22 mouse cellular contexts compared by ENCODE assay signal in the genomic region with DNA sequence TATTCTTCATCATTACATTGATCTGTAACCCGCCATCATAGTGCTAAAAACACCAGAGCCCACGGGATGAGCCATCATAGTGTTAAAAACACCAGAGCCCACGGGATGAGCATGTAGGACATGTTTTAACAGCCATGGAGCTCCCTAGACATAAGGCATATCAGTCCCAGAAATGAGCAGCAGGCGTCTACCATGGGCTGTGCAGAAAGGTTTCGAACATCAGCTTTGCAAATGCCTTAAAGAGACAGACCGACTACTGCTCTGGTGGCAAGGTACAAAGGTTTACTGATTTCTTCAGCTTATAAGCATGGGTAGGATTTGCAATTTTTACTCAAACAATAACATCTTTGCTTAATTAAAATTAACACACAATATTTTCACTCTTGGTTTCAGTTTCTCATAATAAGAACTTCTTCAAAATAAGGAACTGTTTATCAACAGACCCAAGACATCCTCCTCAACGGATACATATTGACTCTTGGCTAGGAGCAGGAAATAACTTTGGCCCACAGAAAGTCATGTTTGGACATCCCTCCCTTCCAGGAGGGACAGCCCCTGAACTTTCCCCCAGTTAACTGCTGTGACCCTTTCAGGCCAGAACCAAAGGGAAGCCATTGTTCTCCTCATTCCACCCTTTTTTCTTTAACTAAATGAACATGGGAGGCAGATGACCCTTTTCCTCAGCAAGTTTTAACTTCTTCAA. TPM values are rescaled to one million over a fixed set of nuclear protein-coding genes. Genes with fewer than 3 reads are reported as not detected.
DNase-seq lines count a peak whose midpoint lies in the region; ATAC-seq and TF ChIP-seq lines count a peak whose summit lies in the region.
"Had no signal": no experiment of that assay in that cellular context is flagged by ENCODE, and none has a peak within 500 bp of the region (broad histone marks: within the 10 kb centered on the region; RNA-seq: fewer than 3 reads in every experiment).

No protein-coding gene starts in this region.

- no peaks in the 10 kb centered on the region for H3K27me3 ChIP-seq in lung, postnatal 0 days (replicated peaks; ENCODE audit: insufficient read depth, low read length)
- no peaks in the 10 kb centered on the region for H3K27me3 ChIP-seq in splenic B cell, adult 2 months (ENCODE audit: control insufficient read depth, insufficient read depth, low read length, poor library complexity, severe bottlenecking)
- H3K27me3 ChIP-seq: embryonic facial prominence, embryonic 13.5 days; heart, embryonic 13.5 days; limb, embryonic 12.5 days; stomach, embryonic 15.5 days had no signal

- intact Hi-C loops in heart, postnatal 36 days (cut with DNase I) = no loop called here

- no peaks in the 10 kb centered on the region for H3K36me3 ChIP-seq in lung, postnatal 0 days (ENCODE audit: insufficient read depth, low read length)
- no peaks in the 10 kb centered on the region; the same call in 1 of the 2 replicates for H3K36me3 ChIP-seq in splenic B cell, adult 2 months (ENCODE audit: control insufficient read depth, insufficient read depth, low read length, poor library complexity, severe bottlenecking)
- H3K36me3 ChIP-seq: embryonic facial prominence, embryonic 13.5 days; G1E; heart, embryonic 13.5 days; limb, embryonic 12.5 days; stomach, embryonic 15.5 days had no signal

- peak; percentile 26 to 48 for DNase-seq in heart, adult 9 months (ENCODE audit: low spot score in 2 of 2)
- no peak for DNase-seq in heart, postnatal 36 days
- peak; percentile 19 for DNase-seq in lung, postnatal 10 days
- no peak for DNase-seq in lung, postnatal 0 days (ENCODE audit: low spot score)
- DNase-seq in splenic B cell, adult 2 months (ENCODE audit: low read depth, low spot score) = peak; percentile 22
- DNase-seq in layer of hippocampus, adult 9-10 months (ENCODE audit: low spot score) = no peak
- DNase-seq: adrenal gland, adult 2 months; cerebellum, adult 18-20 months; gastrocnemius, adult 2 months; kidney, postnatal 25 days; layer of hippocampus, adult 9-11 months; right cerebral cortex, adult 18-20 months had no signal

- H3K4me3 ChIP-seq in lung, postnatal 0 days (ENCODE audit: low read depth, low read length) = no peak overlapping the region
- H3K4me3 ChIP-seq in brown adipose tissue, adult 24 weeks (ENCODE audit: insufficient read depth, low read depth, low read length) = no peak overlapping the region
- H3K4me3 ChIP-seq: embryonic facial prominence, embryonic 13.5 days; gastrocnemius, adult 2 months; heart, embryonic 13.5 days; limb, embryonic 12.5 days; stomach, embryonic 15.5 days had no signal

- no peak overlapping the region for H3K4me2 ChIP-seq in lung, postnatal 0 days (replicated peaks; ENCODE audit: low read depth, low read length)
- H3K4me2 ChIP-seq: embryonic facial prominence, embryonic 13.5 days; heart, embryonic 13.5 days; limb, embryonic 12.5 days; stomach, embryonic 15.5 days had no signal

- no peak overlapping the region for H3K9ac ChIP-seq in lung, postnatal 0 days (replicated peaks; ENCODE audit: low read depth)
- H3K9ac ChIP-seq: embryonic facial prominence, embryonic 13.5 days; heart, embryonic 13.5 days; limb, embryonic 12.5 days; stomach, embryonic 15.5 days had no signal

- no peaks in the 10 kb centered on the region for H3K4me1 ChIP-seq in lung, postnatal 0 days (ENCODE audit: insufficient read depth, low read depth, low read length)
- H3K4me1 ChIP-seq in brown adipose tissue, adult 24 weeks (ENCODE audit: control insufficient read depth, insufficient read depth, insufficient read length, low read length) = peaks cover 9% of the 10 kb centered on the region
- H3K4me1 ChIP-seq: embryonic facial prominence, embryonic 13.5 days; heart, embryonic 13.5 days; limb, embryonic 12.5 days; stomach, embryonic 15.5 days had no signal

- TF ChIP-seq EP300 in lung, postnatal 0 days (IDR thresholded peaks at IDR 0.05) = no peak

- H3K27ac ChIP-seq in lung, postnatal 0 days (ENCODE audit: low read length) = no peak overlapping the region
- peak overlapping the region; percentile 47; the same call in 1 of the 2 replicates for H3K27ac ChIP-seq in brown adipose tissue, adult 24 weeks (replicated peaks; ENCODE audit: low read depth, low read length)
- H3K27ac ChIP-seq: embryonic facial prominence, embryonic 13.5 days; gastrocnemius, adult 2 months; heart, embryonic 13.5 days; limb, embryonic 12.5 days; stomach, embryonic 15.5 days had no signal

- no peak for TF ChIP-seq CTCF in lung, postnatal 0 days (IDR thresholded peaks at IDR 0.05)

- no peaks in the 10 kb centered on the region for H3K9me3 ChIP-seq in lung, postnatal 0 days (ENCODE audit: low read length)
- H3K9me3 ChIP-seq: embryonic facial prominence, embryonic 13.5 days; heart, embryonic 13.5 days; limb, embryonic 12.5 days; stomach, embryonic 15.5 days had no signal

- 61% methylated on average over 7 of the region's 7 CpGs for WGBS in lung, postnatal 0 days

- ATAC-seq in lung, postnatal 0 days = no peak
- ATAC-seq: inflammation-experienced regulatory T-cells, adult 6 months had no signal

RNA-seq across cellular contexts. Expression of gene Serpina3f, which starts 10.4 kb away (rescaled TPM):
- total RNA-seq in heart, postnatal 36 days (2021) = not detected
- polyA plus RNA-seq in lung, postnatal 0 days (2015; fragmentation: Nextera tagmentation; extraction: Ambion mirVana) = 0.99 and 1.8 TPM in 2 replicates
- not detected in 2 replicates for polyA plus RNA-seq in brown adipose tissue, adult 24 weeks (2012; ENCODE audit: insufficient read depth, insufficient read length, missing spikeins)
- total RNA-seq: gastrocnemius, adult 2 months had no signal
- polyA plus RNA-seq: embryonic facial prominence, embryonic 13.5 days; G1E; heart, embryonic 13.5 days; limb, embryonic 12.5 days; neural tube, embryonic 11.5 days had no signal

RNA-seq across cellular contexts. Expression of gene Serpina3g, which starts 11.3 kb away (rescaled TPM):
- total RNA-seq in heart, postnatal 36 days (2021) = 1 to 10 TPM; 1.4 to 2.0 TPM
- polyA plus RNA-seq in lung, postnatal 0 days (2015; fragmentation: Nextera tagmentation; extraction: Ambion mirVana) = 27.1 and 33.7 TPM in 2 replicates
- polyA plus RNA-seq in brown adipose tissue, adult 24 weeks (2012; ENCODE audit: insufficient read depth, insufficient read length, missing spikeins) = not detected in 2 replicates
- polyA plus RNA-seq: G1E had no signal

RNA-seq across cellular contexts. Expression of gene Serpina3i, which starts 38.2 kb away (rescaled TPM):
- under 1 TPM in 1 of 2 experiments, not detected in 1; 0.49 TPM for total RNA-seq in heart, postnatal 36 days (2021)
- polyA plus RNA-seq in lung, postnatal 0 days (2015; fragmentation: Nextera tagmentation; extraction: Ambion mirVana) = 1.2 and 1.3 TPM in 2 replicates
- not detected in 2 replicates for polyA plus RNA-seq in brown adipose tissue, adult 24 weeks (2012; ENCODE audit: insufficient read depth, insufficient read length, missing spikeins)
- total RNA-seq: gastrocnemius, adult 2 months had no signal
- polyA plus RNA-seq: G1E; hindbrain, embryonic 11.5 days; inflammation-experienced regulatory T-cells, adult 6 months; midbrain, postnatal 0 days had no signal

Comparison
In these comparisons a context has a peak if more than half of its experiments do, and no peak if none do; other contexts are left out.
1. DNase-seq: peak in heart, adult 9 months (2 of 2), lung, postnatal 10 days (single experiment) and splenic B cell, adult 2 months (single experiment); none in heart, postnatal 36 days (0 of 2), lung, postnatal 0 days (single experiment) and layer of hippocampus, adult 9-10 months (single experiment).
2. RNA of gene Serpina3g, which starts 11.3 kb away (polyA plus RNA-seq): 27.1 to 33.7 TPM in lung, postnatal 0 days; not detected in brown adipose tissue, adult 24 weeks; every median in the first group is over 10 times any median in the second.